Mouse (Mus musculus) layer of hippocampus, adult 11-12 months (tissue): Measurements from ENCODE around the gene Nanos3.

Experiments
- DNase-seq: peaks from one replicate; pipeline ENCODE4 v3.0.0; 2022; ENCODE audit warnings: low spot score

The Nanos3 gene

DNA sequence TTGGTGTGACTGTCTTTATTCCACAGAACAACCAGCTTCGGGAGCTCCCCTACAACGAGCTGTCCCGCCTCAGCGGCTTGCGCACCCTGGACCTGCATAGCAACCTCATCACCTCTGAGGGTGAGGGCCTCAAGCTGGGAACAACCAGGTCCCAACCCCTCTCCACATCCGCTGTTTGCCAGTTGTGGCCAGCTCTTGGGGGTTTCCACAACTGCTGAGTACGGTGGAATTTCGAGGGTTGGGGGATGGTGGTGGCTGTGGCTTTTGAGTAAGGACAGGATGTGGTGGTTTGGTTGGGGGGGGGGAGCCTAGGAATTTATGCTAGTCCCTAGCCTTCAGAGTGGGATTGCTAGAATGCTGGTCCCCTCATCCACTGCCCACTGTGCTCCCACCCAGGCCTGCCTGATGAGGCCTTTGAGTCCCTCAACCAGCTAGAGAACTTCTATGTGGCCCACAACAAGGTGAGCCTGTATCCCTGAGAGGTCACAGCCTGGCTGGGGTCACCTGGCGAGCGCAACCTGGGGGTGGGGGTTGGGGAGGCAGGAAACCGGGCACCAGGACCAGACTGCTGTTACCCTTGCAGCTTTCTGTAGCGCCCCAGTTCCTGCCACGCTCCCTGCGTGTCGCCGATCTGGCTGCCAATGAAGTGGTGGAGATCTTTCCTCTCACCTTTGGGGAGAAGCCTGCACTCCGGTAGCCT, 57.7 kb downstream of the Nanos3 start:
- DNase-seq, result no peak

DNA sequence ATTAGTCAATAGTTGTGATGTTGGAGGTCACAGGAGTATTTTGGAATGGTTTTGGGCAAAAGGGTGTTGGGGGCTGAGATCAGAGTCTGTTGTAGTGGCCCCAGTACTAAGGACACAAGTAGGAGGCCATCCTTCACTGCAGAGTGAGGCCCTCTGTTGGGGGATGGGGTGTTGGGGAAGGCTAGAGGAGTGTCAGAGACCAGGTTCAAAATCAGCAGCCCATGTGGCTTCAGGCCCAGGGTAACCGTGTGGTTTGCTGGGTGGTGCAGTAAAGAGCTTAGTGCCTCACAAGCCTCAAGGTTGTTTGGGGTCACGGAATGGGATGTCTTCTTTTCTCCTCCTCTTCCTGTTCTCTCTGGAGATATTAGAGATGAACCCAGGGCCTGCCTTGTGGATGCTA, 58.3 kb downstream of the Nanos3 start:
- no peak for DNase-seq

DNA sequence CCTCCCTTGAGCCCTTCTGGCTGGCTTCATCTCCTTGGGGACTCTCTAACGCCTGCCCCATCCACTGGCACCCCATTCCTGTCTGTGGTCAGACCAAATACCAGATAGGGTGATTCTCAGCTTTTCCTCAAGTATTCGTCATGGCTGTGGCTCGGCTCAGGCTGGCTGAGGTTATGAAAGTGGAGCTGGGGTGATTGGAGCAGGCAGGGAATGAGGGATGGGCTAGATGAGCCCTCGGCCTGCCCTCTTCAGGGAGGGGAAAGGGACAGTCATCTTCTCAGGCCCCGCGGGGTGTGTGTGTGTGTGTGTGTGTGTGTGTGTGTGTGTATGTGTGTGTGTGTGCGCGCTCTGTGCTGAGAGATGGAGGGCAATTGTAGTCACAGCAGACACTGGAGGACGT, 59.4 kb downstream of the Nanos3 start, which contains the start of gene Podnl1:
Podnl1 (plus strand) TSS at position 334 of the 400 bp plus-strand sequence.
- no peak for DNase-seq
